Mouse (Mus musculus) forebrain, embryonic 13.5 days (tissue): Measurements from ENCODE around the gene Wfdc8. TPM values are rescaled to one million over a fixed set of nuclear protein-coding genes. Genes with fewer than 3 reads are reported as not detected.

Source experiments
- ATAC-seq: fragments of 200-750 bp; cut with Nextera tagmentation; 2 replicates; pipeline ENCODE4 v1.8.0; 2017
- H3K27ac ChIP-seq: fragments of 300-500 bp; sonication (generic); 2 replicates; pipeline ENCODE4 v1.5.1; 2015; ENCODE audit warnings: inconsistent platforms, mild to moderate bottlenecking, moderate library complexity
- H3K27me3 ChIP-seq: fragments of 300-500 bp; sonication (generic); 2 replicates; pipeline ENCODE4 v1.6.1; 2015; ENCODE audit warnings: mild to moderate bottlenecking, inconsistent platforms
- H3K36me3 ChIP-seq: fragments of 300-500 bp; sonication (generic); 2 replicates; pipeline ENCODE4 v1.6.1; 2015; ENCODE audit warnings: mild to moderate bottlenecking, inconsistent platforms; ENCODE audit not compliant: poor library complexity, severe bottlenecking
- H3K4me1 ChIP-seq: fragments of 300-500 bp; sonication (generic); 2 replicates; pipeline ENCODE4 v1.6.1; 2015; ENCODE audit warnings: inconsistent platforms
- H3K4me2 ChIP-seq: fragments of 300-500 bp; sonication (generic); 2 replicates; pipeline ENCODE4 v1.6.1; 2015; ENCODE audit warnings: inconsistent platforms, mild to moderate bottlenecking, moderate library complexity
- H3K4me3 ChIP-seq: fragments of 300-500 bp; sonication (generic); 2 replicates; pipeline ENCODE4 v1.5.1; 2015; ENCODE audit warnings: mild to moderate bottlenecking, inconsistent platforms
- H3K9ac ChIP-seq: fragments of 300-500 bp; sonication (generic); 2 replicates; pipeline ENCODE4 v1.6.1; 2015; ENCODE audit warnings: mild to moderate bottlenecking, inconsistent platforms
- H3K9me3 ChIP-seq: fragments of 300-500 bp; sonication (generic); replicated peaks from 2 replicates; pipeline ENCODE4 v1.6.1; 2016; ENCODE audit warnings: inconsistent platforms
- WGBS: fragments of 180-500 bp; shearing (Covaris S2); methylation state at CpG from one replicate; pipeline ENCODE4 v1.1.7; 2015; 5-methylcytosine and 5-hydroxymethylcytosine counted together
- polyA plus RNA-seq: library from polyadenylated mRNA; unstranded; fragments of >200 nt; fragmentation: Nextera tagmentation; extraction: Ambion mirVana; gene quantifications from 2 replicates; pipeline ENCODE4 v1.2.1, GENCODE M21; 2015

Gene Wfdc8
- polyA plus RNA-seq, 1 experiment from 2014 or later = not detected

DNA sequence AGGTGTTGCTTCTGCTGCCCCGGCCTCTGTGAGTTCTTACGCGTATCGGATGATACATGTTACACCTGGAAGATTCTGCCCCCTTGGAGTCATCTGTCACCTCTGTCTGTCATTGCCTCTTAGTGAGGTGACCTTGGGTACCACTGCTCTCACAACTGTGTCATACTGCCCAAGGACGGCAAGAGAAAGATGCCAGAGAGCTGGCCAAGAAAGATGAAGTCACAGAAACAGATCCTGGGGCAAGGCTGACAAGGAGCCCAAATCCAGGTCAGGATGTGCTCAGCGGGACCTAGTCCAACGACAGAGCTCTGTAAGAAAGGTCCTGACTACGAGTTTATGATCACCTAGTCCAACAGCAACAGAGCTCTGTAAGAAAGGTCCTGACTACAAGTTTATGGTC, 53.3 kb downstream of the Wfdc8 start:
- Histone ChIP-seq H3K27me3 (peaks cover 15% of the 10 kb centered on the region), H3K27ac (no peak overlapping the region), H3K4me1 (peaks cover 23% of the 10 kb centered on the region), H3K4me3 (no peak overlapping the region), H3K4me2 (no peak overlapping the region), H3K9ac (no peak overlapping the region), H3K9me3 (no peaks in the 10 kb centered on the region), H3K36me3 (no peaks in the 10 kb centered on the region)
- no peak for ATAC-seq
- 92% methylated on average over 8 of the region's 8 CpGs for WGBS

DNA sequence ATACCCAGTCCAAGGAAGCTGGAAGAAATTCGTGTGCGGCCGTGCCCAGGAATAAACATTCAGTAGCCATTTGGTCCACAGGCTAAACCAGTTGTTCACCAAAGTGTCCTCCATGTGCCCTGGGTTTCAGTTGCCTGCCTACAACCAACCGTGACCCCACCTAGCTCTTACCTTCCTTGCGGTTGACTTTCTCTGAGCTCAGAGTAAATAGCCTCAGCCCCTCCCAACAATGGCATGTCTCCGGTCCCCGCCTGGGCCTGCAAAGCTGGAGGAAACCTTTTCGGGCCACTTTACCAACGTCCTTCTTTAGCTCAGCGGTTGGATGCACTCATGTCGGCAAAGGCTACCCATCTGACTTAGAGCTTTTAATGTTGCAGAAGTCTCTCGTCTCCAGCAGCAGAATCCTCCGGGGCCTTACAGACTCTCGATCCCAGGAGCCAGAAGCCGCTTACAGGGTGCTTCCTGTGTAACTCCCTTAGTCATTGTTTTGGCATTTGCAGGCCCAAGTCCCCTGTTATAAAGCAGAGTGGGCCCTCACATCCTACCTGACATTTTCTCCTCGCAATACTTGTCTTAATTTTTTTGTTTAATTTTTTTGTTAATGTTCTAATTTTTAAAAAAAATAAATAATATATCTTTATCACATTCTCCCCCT, 54.3 kb downstream of the Wfdc8 start:
- 45% methylated on average over 16 of the region's 16 CpGs for WGBS
- Histone ChIP-seq H3K9me3 (no peaks in the 10 kb centered on the region), H3K9ac (no peak overlapping the region), H3K4me3 (no peak overlapping the region), H3K4me1 (peaks cover 19% of the 10 kb centered on the region), H3K36me3 (no peaks in the 10 kb centered on the region), H3K27ac (no peak overlapping the region), H3K4me2 (no peak overlapping the region), H3K27me3 (peaks cover 15% of the 10 kb centered on the region)
- no peak for ATAC-seq

DNA sequence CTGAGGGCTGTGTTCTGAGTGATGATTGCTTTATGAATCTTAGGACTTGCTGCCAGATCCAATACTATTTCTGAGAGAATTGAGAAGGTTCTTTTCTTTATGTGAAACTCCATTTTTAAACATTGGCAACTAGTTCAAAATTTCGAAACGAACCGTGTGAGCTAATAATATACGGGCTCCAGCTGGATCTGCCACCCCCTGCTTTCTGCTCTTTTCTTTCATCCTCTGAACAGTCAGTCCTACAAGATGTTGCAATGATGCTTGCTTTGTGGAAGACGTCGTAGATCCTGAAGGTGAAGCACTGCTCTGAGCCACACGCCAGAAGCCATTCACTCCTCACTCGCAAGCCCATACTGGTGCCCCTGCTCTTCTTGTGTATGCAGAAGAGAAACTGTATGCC, 55.0 kb downstream of the Wfdc8 start:
- Histone ChIP-seq H3K36me3 (no peaks in the 10 kb centered on the region), H3K9ac (no peak overlapping the region), H3K4me3 (no peak overlapping the region), H3K9me3 (no peaks in the 10 kb centered on the region), H3K27ac (no peak overlapping the region), H3K4me2 (no peak overlapping the region), H3K4me1 (peaks cover 12% of the 10 kb centered on the region), H3K27me3 (peaks cover 15% of the 10 kb centered on the region)
- WGBS = 87% methylated on average over 8 of the region's 8 CpGs
- ATAC-seq = no peak

DNA sequence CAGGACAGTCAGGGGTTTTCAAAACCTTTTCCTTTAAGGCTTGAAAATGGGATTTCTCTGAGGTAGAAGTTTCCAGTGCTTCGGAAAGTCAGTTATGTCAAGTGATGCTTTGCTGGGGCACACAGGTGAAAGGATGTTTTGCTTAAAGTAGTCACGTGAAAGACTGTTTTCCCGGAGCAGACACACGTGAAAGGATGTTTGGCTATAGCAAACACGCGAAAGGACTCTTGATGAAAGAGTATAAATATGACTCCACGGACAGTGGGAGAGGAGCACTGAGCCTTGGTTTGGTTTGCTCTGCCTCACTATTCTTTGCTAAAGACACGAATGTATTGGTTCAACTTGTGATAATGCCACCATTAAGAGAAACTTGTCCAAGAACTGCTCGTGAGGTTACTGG, 61.9 kb downstream of the Wfdc8 start:
- H3K4me1 ChIP-seq = peaks cover 7% of the 10 kb centered on the region
- H3K9ac ChIP-seq = no peak overlapping the region
- H3K27ac ChIP-seq = no peak overlapping the region
- H3K4me3 ChIP-seq = no peak overlapping the region
- no peak overlapping the region for H3K4me2 ChIP-seq
- no peaks in the 10 kb centered on the region for H3K9me3 ChIP-seq
- 93% methylated on average over 9 of the region's 9 CpGs for WGBS
- H3K27me3 ChIP-seq = no peaks in the 10 kb centered on the region
- no peak for ATAC-seq
- no peaks in the 10 kb centered on the region for H3K36me3 ChIP-seq

DNA sequence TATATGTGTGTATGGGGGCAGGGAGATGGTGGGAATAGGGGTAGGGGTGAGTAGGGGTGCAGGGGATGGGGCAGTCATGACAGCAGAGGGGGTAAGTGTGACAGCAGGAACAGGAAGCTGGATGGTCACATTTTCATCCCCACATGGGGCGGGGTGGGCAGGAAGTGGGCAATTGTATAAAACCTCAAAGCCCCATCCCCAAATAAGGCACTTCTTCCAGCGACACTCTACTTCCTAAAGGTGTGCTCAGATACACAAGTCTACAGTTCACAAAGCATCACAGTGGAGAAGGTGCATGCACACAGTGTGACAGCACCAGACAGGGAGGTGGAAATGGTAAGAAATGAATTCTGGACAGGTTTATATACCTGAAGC, 62.5 kb downstream of the Wfdc8 start:
- Histone ChIP-seq H3K4me1 (peaks cover 7% of the 10 kb centered on the region), H3K27ac (no peak overlapping the region), H3K4me3 (no peak overlapping the region), H3K27me3 (no peaks in the 10 kb centered on the region), H3K9me3 (no peaks in the 10 kb centered on the region), H3K9ac (no peak overlapping the region), H3K4me2 (no peak overlapping the region), H3K36me3 (no peaks in the 10 kb centered on the region)
- no peak for ATAC-seq
- WGBS = 93% methylated on average over 2 of the region's 2 CpGs

DNA sequence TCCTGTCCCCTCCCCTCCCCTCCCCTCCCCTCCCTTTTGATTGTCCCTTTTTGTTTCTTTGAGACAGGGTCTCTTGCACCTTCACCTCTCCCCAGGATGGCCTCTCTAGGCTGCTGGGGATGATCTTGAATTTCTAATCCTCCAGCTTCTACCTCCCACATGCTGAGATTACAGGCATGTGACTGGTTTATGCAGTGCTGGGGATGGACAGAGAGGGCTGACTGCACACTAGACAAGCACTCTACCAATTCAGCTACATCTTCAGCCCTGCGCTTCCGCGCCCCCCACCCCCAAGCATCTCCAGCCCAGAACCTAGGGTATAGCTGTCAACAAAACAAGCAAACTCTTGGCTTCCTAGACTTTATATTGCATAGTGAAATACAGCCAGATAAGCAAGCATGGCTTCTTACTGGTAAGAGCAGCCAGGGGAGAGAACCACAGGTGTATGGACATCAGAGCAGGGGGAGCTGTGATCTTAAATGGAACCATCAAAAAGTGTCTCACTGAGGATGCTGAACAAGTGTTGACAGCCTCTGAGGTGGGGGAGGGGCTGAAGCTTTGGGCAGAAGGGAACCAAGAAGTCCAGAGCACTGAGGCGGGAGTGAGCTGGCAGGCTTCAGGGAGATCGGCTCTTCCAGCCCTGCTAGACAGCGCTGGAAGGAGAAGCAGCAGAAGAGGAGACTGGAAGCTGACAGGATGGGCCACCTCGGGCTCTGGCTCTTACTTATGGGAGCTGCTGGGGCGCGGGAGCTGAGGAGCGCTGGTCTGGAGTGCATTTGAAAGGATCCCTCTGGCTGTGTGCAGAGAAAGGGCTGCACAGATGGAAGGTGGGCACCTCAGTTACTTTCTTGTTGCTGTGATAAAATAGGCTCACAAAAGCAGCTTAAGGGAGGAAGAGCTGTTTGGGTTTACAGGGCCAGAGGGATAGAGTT, 63.2 kb downstream of the Wfdc8 start:
- no peak overlapping the region for H3K27ac ChIP-seq
- no peaks in the 10 kb centered on the region for H3K9me3 ChIP-seq
- 17% methylated on average over 10 of the region's 10 CpGs for WGBS
- H3K9ac ChIP-seq = no peak overlapping the region
- no peak for ATAC-seq
- no peaks in the 10 kb centered on the region for H3K36me3 ChIP-seq
- H3K4me3 ChIP-seq = no peak overlapping the region
- H3K4me1 ChIP-seq = peaks cover 7% of the 10 kb centered on the region
- peak overlapping the region; percentile 11; the same call in 1 of the 2 replicates for H3K4me2 ChIP-seq
- no peaks in the 10 kb centered on the region for H3K27me3 ChIP-seq

DNA sequence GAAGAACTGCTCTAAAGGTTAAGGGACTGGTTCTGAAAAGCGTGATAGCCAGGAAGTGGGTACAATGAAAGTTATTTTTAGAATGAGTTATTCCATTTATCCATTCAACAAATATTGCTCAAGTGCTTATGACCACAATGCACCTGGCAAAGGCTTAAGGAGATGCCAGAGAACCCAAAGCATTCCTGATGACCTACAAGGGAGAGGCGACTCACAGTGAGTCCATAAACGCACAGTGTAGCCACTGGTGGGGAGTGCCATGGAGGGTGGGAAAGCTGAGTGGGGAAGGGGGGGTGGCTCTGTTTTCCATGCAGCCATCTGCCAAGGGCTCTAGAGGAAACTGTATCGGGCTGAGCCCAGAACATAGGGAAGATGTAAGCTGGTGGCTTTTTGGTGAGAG, 64.1 kb downstream of the Wfdc8 start:
- H3K27me3 ChIP-seq = no peaks in the 10 kb centered on the region; the same call in 1 of the 2 replicates
- no peak overlapping the region for H3K9ac ChIP-seq
- H3K4me2 ChIP-seq = no peak overlapping the region
- H3K9me3 ChIP-seq = no peaks in the 10 kb centered on the region
- peaks cover 7% of the 10 kb centered on the region for H3K4me1 ChIP-seq
- WGBS = 52% methylated on average over 4 of the region's 4 CpGs
- H3K36me3 ChIP-seq = no peaks in the 10 kb centered on the region
- no peak for ATAC-seq
- H3K4me3 ChIP-seq = no peak overlapping the region
- no peak overlapping the region for H3K27ac ChIP-seq

Other genes starting within 250 kb of the Wfdc8 start
- not detected in 2 replicates for gene Slpi, start 224.5 kb downstream of the Wfdc8 start, polyA plus RNA-seq
- not detected in 2 replicates for gene Rbpjl, start 210.5 kb downstream of the Wfdc8 start, polyA plus RNA-seq
- 0.15 and 0.45 TPM in 2 replicates for gene Matn4, start 208.5 kb downstream of the Wfdc8 start, polyA plus RNA-seq
- gene Sdc4, start 169.7 kb downstream of the Wfdc8 start, polyA plus RNA-seq = 7.9 and 8.6 TPM in 2 replicates
- 71.8 and 72.4 TPM in 2 replicates for gene Sys1, start 156.7 kb downstream of the Wfdc8 start, polyA plus RNA-seq
- 3.6 and 3.7 TPM in 2 replicates for gene Gm20458, start 152.7 kb downstream of the Wfdc8 start, polyA plus RNA-seq
- gene Trp53tg5, start 139.9 kb downstream of the Wfdc8 start, polyA plus RNA-seq = not detected in 2 replicates
- gene Dbndd2, start 127.5 kb downstream of the Wfdc8 start, polyA plus RNA-seq = 6.3 and 7.3 TPM in 2 replicates
- 47.2 and 52.2 TPM in 2 replicates for gene Pigt, start 116.1 kb downstream of the Wfdc8 start, polyA plus RNA-seq
- 15.4 and 21.2 TPM in 2 replicates for gene Wfdc2, start 51.2 kb downstream of the Wfdc8 start, polyA plus RNA-seq
- not detected in 2 replicates for gene Spint3, start 40.2 kb downstream of the Wfdc8 start, polyA plus RNA-seq
- not detected in 2 replicates for gene Wfdc6a, start 28.2 kb downstream of the Wfdc8 start, polyA plus RNA-seq
- gene Eppin, start 20.0 kb downstream of the Wfdc8 start, polyA plus RNA-seq = not detected in 2 replicates
- not detected in 2 replicates for gene Wfdc6b, start 104 bp downstream of the Wfdc8 start, polyA plus RNA-seq
- not detected in 2 replicates for gene Wfdc16, start 25.2 kb upstream of the Wfdc8 start, polyA plus RNA-seq
- not detected in 2 replicates for gene Wfdc10, start 42.4 kb upstream of the Wfdc8 start, polyA plus RNA-seq
- not detected in 2 replicates for gene Wfdc9, start 43.0 kb upstream of the Wfdc8 start, polyA plus RNA-seq
- gene Wfdc11, start 60.5 kb upstream of the Wfdc8 start, polyA plus RNA-seq = not detected in 2 replicates
- not detected in 2 replicates for gene Wfdc13, start 71.5 kb upstream of the Wfdc8 start, polyA plus RNA-seq
- gene Spint4, start 84.9 kb upstream of the Wfdc8 start, polyA plus RNA-seq = not detected in 2 replicates
- gene Spint5, start 101.7 kb upstream of the Wfdc8 start, polyA plus RNA-seq = not detected in 2 replicates
- gene Wfdc3, start 132.3 kb upstream of the Wfdc8 start, polyA plus RNA-seq = 0.92 and 1.4 TPM in 2 replicates
- gene Dnttip1, start 132.4 kb upstream of the Wfdc8 start, polyA plus RNA-seq = 75.2 and 80.2 TPM in 2 replicates
- gene Ube2c, start 156.3 kb upstream of the Wfdc8 start, polyA plus RNA-seq = 476 and 507 TPM in 2 replicates
- gene Tnnc2, start 166.3 kb upstream of the Wfdc8 start, polyA plus RNA-seq = not detected in 2 replicates
- gene Snx21, start 172.2 kb upstream of the Wfdc8 start, polyA plus RNA-seq = 14.7 and 15.4 TPM in 2 replicates
- 16.5 and 17.0 TPM in 2 replicates for gene Acot8, start 191.3 kb upstream of the Wfdc8 start, polyA plus RNA-seq
- 11.7 and 12.1 TPM in 2 replicates for gene Zswim3, start 191.5 kb upstream of the Wfdc8 start, polyA plus RNA-seq
- gene Zswim1, start 209.1 kb upstream of the Wfdc8 start, polyA plus RNA-seq = 22.1 and 23.2 TPM in 2 replicates
- not detected in 2 replicates for gene Spata25, start 214.9 kb upstream of the Wfdc8 start, polyA plus RNA-seq
- 82.7 and 91.6 TPM in 2 replicates for gene Ctsa, start 219.2 kb upstream of the Wfdc8 start, polyA plus RNA-seq
- gene Neurl2, start 219.8 kb upstream of the Wfdc8 start, polyA plus RNA-seq = 4.0 and 4.2 TPM in 2 replicates
- gene Pltp, start 244.1 kb upstream of the Wfdc8 start, polyA plus RNA-seq = 34.3 and 35.4 TPM in 2 replicates